Mouse (Mus musculus) 3T3-L1 (cell line): ENCODE data around the gene Ndst2.

Experiments used
- DNase-seq: peaks from one replicate; pipeline ENCODE4 v3.0.0-alpha.2; 2015; ENCODE audit warnings: low read depth, low spot score

The Ndst2 gene

GRCm38 (mm10) chr14:20733952-20734774, at the start of gene Ndst2:
Gene Ndst2 (minus strand): TSS chr14:20734562.
- DNase-seq = peak; percentile 73

- DNase-seq = no peak
Measured at GRCm38 (mm10) chr14:20783526-20783925, 49.2 kb upstream of the Ndst2 start.

DNA sequence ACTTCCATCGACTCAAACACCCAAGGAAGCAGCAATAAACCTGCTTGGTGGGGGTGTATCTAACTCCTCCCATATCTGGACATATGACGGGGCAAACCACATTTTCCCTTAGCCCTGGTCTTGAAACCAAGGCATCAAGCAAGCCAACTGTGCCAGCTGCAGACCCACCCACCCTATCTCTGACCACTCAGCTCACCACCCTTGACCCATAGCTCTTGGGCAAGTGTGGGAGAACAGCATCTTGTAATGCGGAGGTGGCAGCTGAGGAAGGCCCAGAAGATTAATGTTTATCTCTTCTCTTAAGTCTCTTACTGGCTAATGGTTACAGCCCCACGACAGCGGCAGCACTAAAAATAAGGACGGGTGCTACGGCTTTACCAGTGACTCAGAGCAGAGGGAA, 48.5 kb upstream of the Ndst2 start:
- DNase-seq = no peak

GRCm38 (mm10) chr14:20780217-20780616, 45.9 kb upstream of the Ndst2 start:
- peak; percentile 46 for DNase-seq

DNA sequence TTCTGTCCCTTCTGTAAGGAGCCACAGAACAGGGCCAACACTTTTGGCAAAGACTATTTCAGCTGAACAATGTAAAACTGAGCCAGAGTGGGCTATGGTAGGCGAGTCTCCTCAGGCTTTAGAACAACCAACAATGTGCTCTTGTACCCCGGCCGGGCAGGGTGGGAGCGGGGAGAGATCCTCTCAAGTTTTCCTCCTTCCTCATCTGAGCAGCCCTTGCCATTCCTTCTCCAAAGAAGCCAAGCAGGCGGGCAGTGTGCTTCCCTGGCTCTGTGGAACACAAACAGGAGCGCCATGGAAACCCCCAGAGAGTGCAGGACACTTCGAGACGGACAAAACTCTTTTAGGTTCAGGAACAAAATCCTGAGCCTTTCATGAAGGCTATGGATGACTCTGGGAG, 44.1 kb upstream of the Ndst2 start:
- no peak for DNase-seq

- no peak for DNase-seq
Measured at GRCm38 (mm10) chr14:20775661-20776060, 41.3 kb upstream of the Ndst2 start.

- no peak for DNase-seq
Measured at GRCm38 (mm10) chr14:20773410-20773809, 39.0 kb upstream of the Ndst2 start.

DNA sequence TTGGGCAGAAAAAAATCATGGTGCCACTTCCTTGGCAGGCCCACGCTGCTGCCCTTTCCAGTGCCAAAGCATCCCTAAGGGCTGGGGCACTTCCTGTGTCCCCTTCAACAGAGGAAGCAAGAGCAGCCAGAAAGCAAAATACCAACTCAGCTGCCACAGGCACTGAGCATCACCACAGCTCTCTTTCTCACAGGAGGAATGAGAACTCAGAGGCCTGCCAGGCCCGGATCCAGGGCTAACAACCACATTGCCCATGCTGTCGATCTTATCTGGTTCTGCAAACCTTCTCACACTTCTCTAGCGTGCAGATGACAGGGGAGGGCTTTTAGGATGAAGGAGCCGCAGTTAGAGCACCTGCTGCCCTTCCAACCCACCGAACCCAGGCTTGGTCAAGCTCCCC, 38.4 kb upstream of the Ndst2 start:
- DNase-seq = no peak

DNA sequence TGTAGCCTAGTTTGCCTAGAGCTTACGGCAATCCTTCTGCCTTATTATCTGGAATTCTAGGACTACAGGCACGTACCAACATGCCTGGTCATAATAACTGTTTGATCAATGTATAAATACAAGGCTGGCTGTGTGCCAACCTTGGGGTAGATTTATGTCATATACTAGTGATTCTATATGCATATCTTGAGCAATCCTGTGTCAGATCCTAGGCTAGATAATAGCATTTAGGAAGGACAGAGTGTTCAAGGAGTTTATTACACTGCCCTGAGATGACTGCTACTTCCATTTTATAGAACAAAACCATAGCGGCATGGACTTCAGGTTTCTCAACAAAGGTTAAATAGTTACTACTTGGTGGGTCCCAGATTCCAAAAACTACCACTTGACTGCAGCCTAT, 37.6 kb upstream of the Ndst2 start:
- no peak for DNase-seq

GRCm38 (mm10) chr14:20768581-20768980, 34.2 kb upstream of the Ndst2 start:
- peak; percentile 45 for DNase-seq

GRCm38 (mm10) chr14:20767936-20768335, 33.6 kb upstream of the Ndst2 start:
- no peak for DNase-seq

DNA sequence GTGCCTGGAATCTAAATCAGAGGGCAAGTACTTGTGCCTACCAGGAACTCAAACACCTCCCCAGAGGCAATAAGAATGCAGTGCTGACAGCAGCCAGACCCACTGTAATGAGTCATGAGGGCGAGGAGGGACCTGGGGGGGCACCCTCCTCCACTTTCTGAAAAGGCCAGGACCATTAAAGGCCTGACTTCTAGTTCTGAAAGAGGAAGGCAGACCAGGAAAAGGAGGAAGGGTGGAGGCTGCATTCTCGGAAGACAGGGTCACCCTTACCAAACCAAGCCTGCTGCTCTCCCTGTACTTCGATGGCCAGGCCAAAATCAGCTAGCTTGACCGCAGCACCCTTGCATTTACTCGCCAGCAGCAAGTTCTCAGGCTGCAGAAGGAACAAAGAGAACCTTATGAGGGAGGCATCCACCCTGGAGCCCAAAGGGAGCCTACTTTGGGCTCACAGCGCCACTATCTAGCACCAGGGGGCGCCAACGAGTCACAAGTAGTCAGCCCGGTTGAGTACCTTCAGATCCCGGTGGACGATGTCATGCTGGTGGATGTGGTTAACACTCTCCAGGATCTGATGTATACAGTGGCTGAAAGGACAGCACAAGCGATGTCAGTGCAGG, 31.4 kb upstream of the Ndst2 start:
- DNase-seq = peak; percentile 95

GRCm38 (mm10) chr14:20764942-20765341, 30.6 kb upstream of the Ndst2 start:
- DNase-seq = no peak

GRCm38 (mm10) chr14:20758768-20759435, 24.5 kb upstream of the Ndst2 start:
- no peak for DNase-seq

DNA sequence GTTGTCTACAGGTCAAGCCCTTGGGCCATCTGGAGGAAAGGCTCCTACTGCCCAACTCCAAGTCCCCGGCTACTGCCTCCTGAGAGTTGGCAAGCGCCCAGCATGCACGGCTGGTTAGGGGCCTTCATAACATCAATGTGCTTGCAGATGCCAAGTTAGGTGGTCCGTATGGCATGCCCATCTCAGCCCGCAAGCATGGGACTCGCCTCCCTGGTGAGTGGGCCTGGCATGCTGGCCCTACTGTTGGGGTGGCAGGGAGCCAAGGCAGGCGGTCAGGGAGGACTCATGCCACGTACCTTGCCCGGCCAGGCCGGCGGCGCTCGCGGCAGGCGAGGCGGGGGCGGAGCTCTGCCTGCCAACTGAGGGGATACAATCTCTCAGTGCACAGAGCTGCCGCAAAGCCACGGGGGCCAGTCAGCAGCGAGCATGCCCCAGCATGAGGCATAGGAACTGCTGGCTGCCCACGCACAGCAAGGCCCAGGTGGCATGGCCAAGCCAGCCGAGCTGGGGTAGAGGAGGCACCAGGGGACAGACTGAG, 23.1 kb upstream of the Ndst2 start:
- no peak for DNase-seq

- DNase-seq = no peak
Measured at GRCm38 (mm10) chr14:20753792-20754191, 19.4 kb upstream of the Ndst2 start.

- DNase-seq = no peak
Measured at GRCm38 (mm10) chr14:20750503-20750902, 16.1 kb upstream of the Ndst2 start.

DNA sequence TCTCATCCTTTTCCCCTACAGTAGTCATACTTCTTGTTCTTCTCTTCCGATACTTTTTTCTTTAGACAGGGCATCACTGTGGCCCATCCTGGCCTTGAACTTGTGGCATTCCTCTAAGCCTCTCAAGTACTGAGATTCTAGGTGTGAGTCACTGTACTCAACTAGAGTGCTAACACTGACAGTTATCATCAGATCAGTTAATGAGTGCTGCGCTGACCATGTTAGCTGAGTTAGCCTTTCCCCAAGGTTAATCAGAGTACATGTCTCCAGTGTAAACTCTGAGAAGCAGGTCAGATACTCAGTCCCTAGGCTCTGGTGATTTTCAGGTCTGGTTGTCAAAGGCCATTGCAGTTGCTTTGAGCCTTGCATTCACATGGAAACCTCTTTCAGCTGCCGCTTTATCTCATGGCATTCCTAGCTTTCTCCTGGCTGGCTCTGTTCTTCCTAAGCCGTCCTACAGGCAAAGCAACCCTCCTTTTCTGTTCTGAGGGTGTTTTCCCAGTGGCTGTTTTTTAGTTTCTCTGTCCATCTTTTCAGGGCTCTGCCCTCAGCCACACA, 15.2 kb upstream of the Ndst2 start:
- DNase-seq = no peak

DNA sequence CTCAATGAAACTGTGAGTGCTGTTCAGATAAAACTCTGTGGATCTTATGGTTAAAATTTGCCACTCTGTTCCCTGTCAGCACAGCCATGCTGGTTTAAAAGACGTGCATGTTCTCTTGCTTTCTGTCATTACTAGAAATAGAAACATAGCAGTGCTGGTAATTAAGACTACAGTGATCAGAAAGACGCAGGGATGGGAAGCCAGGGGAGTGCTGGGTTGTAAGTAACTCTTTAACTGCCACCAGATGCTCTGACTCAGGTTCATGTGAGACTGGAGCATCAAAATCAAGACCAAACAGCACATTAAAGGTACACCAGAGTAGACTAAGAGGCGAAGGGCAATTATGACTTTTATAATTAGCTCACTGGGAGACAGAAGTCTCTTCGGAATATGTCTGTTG, 14.0 kb upstream of the Ndst2 start:
- no peak for DNase-seq

DNA sequence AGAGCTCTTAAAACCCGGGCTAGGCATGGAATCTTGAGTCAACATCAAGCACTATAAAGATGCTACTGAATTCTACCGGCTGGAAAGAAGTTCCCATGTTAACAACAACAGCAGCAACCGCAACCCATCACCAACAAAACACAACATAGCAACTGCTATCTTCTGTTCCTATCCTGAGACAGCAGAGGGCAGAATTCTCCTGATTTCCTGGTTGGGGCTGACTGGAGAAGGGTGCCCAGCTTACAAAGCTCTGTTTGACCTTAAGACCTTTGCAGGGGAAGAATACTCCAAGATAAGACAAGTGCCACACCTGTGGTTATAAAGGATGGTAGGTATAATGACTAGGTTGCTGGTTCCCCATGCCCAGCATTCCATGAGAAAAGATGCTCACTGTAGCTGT, 12.6 kb upstream of the Ndst2 start:
- peak; percentile 14 for DNase-seq

DNA sequence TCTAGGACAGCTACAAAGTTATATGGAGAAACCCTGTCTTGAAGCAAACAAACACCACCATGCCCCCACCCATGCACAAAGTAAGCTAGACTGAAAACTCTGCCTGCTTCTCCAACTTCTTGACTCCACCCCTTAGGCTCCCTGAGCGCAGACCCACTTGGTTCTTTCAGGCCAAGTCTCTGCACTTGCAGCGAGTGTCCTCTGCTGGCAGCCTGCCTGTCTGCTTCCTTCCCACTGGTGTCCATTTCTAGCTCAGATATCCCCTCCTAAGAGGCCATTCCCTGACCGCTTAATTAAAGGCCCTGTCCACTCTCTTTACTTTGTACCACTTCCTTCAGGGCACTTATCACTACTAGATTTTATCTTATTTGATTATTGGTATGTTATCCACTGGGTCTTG, 9.3 kb upstream of the Ndst2 start:
- DNase-seq = no peak

GRCm38 (mm10) chr14:20741301-20741700, 6.9 kb upstream of the Ndst2 start:
- DNase-seq = no peak
